ENCODE assay signal across 13 mouse cellular contexts in genomic region chr17:49816703-49817102, GRCm38 (mm10).
DNase-seq lines count a peak whose midpoint lies in the region; ATAC-seq and TF ChIP-seq lines count a peak whose summit lies in the region.
"Had no signal": no experiment of that assay in that cellular context is flagged by ENCODE, and none has a peak within 500 bp of the region (broad histone marks: within the 10 kb centered on the region; RNA-seq: fewer than 3 reads in every experiment).

No protein-coding gene starts in this region.

- ATAC-seq in kidney, embryonic 14.5 days (ENCODE audit: low FRiP score, low TSS enrichment) = peak; percentile 75
- ATAC-seq in hindbrain, embryonic 12.5 days (ENCODE audit: low FRiP score) = peak; percentile 75
- ATAC-seq in midbrain, embryonic 15.5 days (replicated peaks) = peak; percentile 87

- TF ChIP-seq POLR2A in lung, adult 2 months (IDR thresholded peaks at IDR 0.05; ENCODE audit: borderline replicate concordance, extremely low read depth, low read depth, low read length) = no peak

- no peak for DNase-seq in kidney, adult 18-20 months
- DNase-seq in embryo, embryonic 9.5 days (ENCODE audit: extremely low spot score) = peak; percentile 28
- no peak for DNase-seq in frontal cortex, postnatal 36 days (ENCODE audit: low spot score in 2 of 2)
- DNase-seq in lung, adult 2 months = no peak
- DNase-seq in cerebellum, adult 11 months = no peak
- DNase-seq: adrenal gland, postnatal 36 days; cerebellum, postnatal 36 days; kidney, adult 9 months; lung, postnatal 36 days had no signal

- H3K36me3 ChIP-seq in kidney, embryonic 14.5 days (ENCODE audit: control insufficient read depth, insufficient read depth, low read length) = no peaks in the 10 kb centered on the region
- H3K36me3 ChIP-seq in hindbrain, embryonic 12.5 days = no peaks in the 10 kb centered on the region
- H3K36me3 ChIP-seq in midbrain, embryonic 15.5 days (replicated peaks) = no peaks in the 10 kb centered on the region
- H3K36me3 ChIP-seq: heart, embryonic 13.5 days had no signal

- 30% methylated on average over 5 of the region's 5 CpGs for WGBS in kidney, embryonic 14.5 days
- WGBS in hindbrain, embryonic 12.5 days = 44% methylated on average over 5 of the region's 5 CpGs
- 36% methylated on average over 5 of the region's 5 CpGs for WGBS in midbrain, embryonic 15.5 days
- 51% methylated on average over 5 of the region's 5 CpGs for WGBS in lung, adult 2 months

- no peak overlapping the region for H3K4me3 ChIP-seq in kidney, embryonic 14.5 days (ENCODE audit: low read length)
- no peak overlapping the region for H3K4me3 ChIP-seq in hindbrain, embryonic 12.5 days
- H3K4me3 ChIP-seq in midbrain, embryonic 15.5 days = no peak overlapping the region
- no peak overlapping the region for H3K4me3 ChIP-seq in lung, adult 2 months (replicated peaks; ENCODE audit: extremely low read depth, low read depth, low read length)
- H3K4me3 ChIP-seq: heart, embryonic 13.5 days had no signal

- 0 out of 2 replicates have a peak, but pooled peaks cover 10% of the 10 kb centered on the region for H3K4me1 ChIP-seq in kidney, embryonic 14.5 days (ENCODE audit: control insufficient read depth, insufficient read depth, low read length)
- peaks cover 23% of the 10 kb centered on the region for H3K4me1 ChIP-seq in hindbrain, embryonic 12.5 days
- peaks cover 11% of the 10 kb centered on the region for H3K4me1 ChIP-seq in midbrain, embryonic 15.5 days
- H3K4me1 ChIP-seq in lung, adult 2 months (ENCODE audit: control insufficient read depth, insufficient read depth, low read length) = no peaks in the 10 kb centered on the region

- no peak overlapping the region for H3K4me2 ChIP-seq in kidney, embryonic 14.5 days (replicated peaks; ENCODE audit: low read depth, low read length)
- no peak overlapping the region for H3K4me2 ChIP-seq in hindbrain, embryonic 12.5 days (replicated peaks)
- no peak overlapping the region for H3K4me2 ChIP-seq in midbrain, embryonic 15.5 days
- H3K4me2 ChIP-seq: heart, embryonic 13.5 days had no signal

- H3K27ac ChIP-seq in kidney, embryonic 14.5 days (ENCODE audit: low read depth, low read length) = no peak overlapping the region
- peak overlapping the region; percentile 31; the same call in 1 of the 2 replicates for H3K27ac ChIP-seq in hindbrain, embryonic 12.5 days
- H3K27ac ChIP-seq in midbrain, embryonic 15.5 days = no peak overlapping the region
- H3K27ac ChIP-seq: heart, embryonic 13.5 days had no signal

- TF ChIP-seq CTCF in lung, adult 2 months (IDR thresholded peaks at IDR 0.05; ENCODE audit: insufficient read depth, low read length) = no peak

- H3K9ac ChIP-seq in kidney, embryonic 14.5 days (ENCODE audit: low read depth, low read length) = no peak overlapping the region
- H3K9ac ChIP-seq in hindbrain, embryonic 12.5 days = no peak overlapping the region
- H3K9ac ChIP-seq in midbrain, embryonic 15.5 days = no peak overlapping the region
- H3K9ac ChIP-seq: heart, embryonic 13.5 days had no signal

- 0 out of 2 replicates have a peak, but pooled peaks cover 3% of the 10 kb centered on the region for H3K27me3 ChIP-seq in kidney, embryonic 14.5 days (ENCODE audit: control insufficient read depth, insufficient read depth, low read length)
- no peaks in the 10 kb centered on the region for H3K27me3 ChIP-seq in hindbrain, embryonic 12.5 days
- no peaks in the 10 kb centered on the region for H3K27me3 ChIP-seq in midbrain, embryonic 15.5 days (replicated peaks)
- H3K27me3 ChIP-seq: heart, embryonic 13.5 days had no signal

- no peaks in the 10 kb centered on the region for H3K9me3 ChIP-seq in kidney, embryonic 14.5 days (ENCODE audit: control insufficient read depth, low read length)
- no peaks in the 10 kb centered on the region for H3K9me3 ChIP-seq in hindbrain, embryonic 12.5 days (replicated peaks)
- H3K9me3 ChIP-seq in midbrain, embryonic 15.5 days = no peaks in the 10 kb centered on the region
- H3K9me3 ChIP-seq: heart, embryonic 13.5 days had no signal
